Comparison of ENCODE assay signal across 24 mouse cellular contexts in the genomic region with DNA sequence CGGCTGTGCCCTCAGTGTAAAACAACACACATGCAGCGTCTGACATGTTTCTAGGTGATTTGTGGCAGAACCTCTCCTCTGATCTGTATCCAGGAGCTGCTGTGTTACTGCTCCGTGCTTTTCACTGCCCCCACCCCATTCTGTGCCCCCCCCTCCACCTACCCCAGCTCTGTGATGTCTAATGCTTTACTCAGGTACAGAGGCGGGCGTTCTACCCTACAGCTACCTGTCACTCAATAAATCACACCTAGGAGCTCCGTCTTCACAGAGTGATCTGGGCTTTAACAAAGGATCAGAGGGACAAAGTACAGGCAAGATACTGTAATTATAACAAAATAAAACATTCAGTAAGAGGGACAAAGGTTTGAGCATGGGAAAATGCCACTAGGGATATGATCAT.
A peak's percentile ranks its signal among the peaks of the same experiment; 100 is the strongest.
DNase-seq lines count a peak whose midpoint lies in the region; ATAC-seq lines count a peak whose summit lies in the region.
"Had no signal": no experiment of that assay in that cellular context is flagged by ENCODE, and none has a peak within 500 bp of the region (broad histone marks: within the 10 kb centered on the region; RNA-seq: fewer than 3 reads in every experiment).

No protein-coding gene starts in this region.

- DNase-seq in hindbrain, embryonic 14.5 days (ENCODE audit: low spot score), result no peak
- DNase-seq in hindbrain, embryonic 11.5 days (ENCODE audit: low spot score), result no peak
- DNase-seq in midbrain, embryonic 10.5 days (ENCODE audit: low spot score), result no peak
- DNase-seq in heart, postnatal 25 days (ENCODE audit: low spot score), result no peak
- DNase-seq in right cerebral cortex, postnatal 25 days, result no peak
- DNase-seq: B cell, adult 2 months; cerebellum, adult 11-12 months; heart, adult 11 months; heart, postnatal 10 days; kidney, adult 18-20 months; kidney, postnatal 10 days; lung, postnatal 4 days; thymus, postnatal 14 days had no signal

- 62% methylated on average over 6 of the region's 6 CpGs for WGBS in hindbrain, embryonic 14.5 days
- 77% methylated on average over 6 of the region's 6 CpGs for WGBS in hindbrain, embryonic 11.5 days
- WGBS in midbrain, embryonic 15.5 days, result 49% methylated on average over 6 of the region's 6 CpGs
- WGBS in midbrain, embryonic 10.5 days, result 81% methylated on average over 6 of the region's 6 CpGs
- 43% methylated on average over 6 of the region's 6 CpGs for WGBS in neural tube, embryonic 12.5 days

- no peaks in the 10 kb centered on the region for H3K27me3 ChIP-seq in hindbrain, embryonic 14.5 days (ENCODE audit: control insufficient read depth, insufficient read depth, low read length)
- no peaks in the 10 kb centered on the region for H3K27me3 ChIP-seq in hindbrain, embryonic 11.5 days (ENCODE audit: control insufficient read depth, insufficient read depth, low read length)
- no peaks in the 10 kb centered on the region for H3K27me3 ChIP-seq in midbrain, embryonic 15.5 days (replicated peaks)
- no peaks in the 10 kb centered on the region for H3K27me3 ChIP-seq in midbrain, embryonic 10.5 days (ENCODE audit: low read depth, poor library complexity, severe bottlenecking)
- no peaks in the 10 kb centered on the region for H3K27me3 ChIP-seq in neural tube, embryonic 12.5 days (replicated peaks)
- H3K27me3 ChIP-seq: CH12.LX; limb, embryonic 15.5 days; liver, embryonic 15.5 days; Patski had no signal

- H3K27ac ChIP-seq in hindbrain, embryonic 14.5 days, result no peak overlapping the region
- H3K27ac ChIP-seq in hindbrain, embryonic 11.5 days (ENCODE audit: low read depth, low read length), result no peak overlapping the region
- H3K27ac ChIP-seq in midbrain, embryonic 15.5 days, result no peak overlapping the region
- H3K27ac ChIP-seq in midbrain, embryonic 10.5 days (replicated peaks), result no peak overlapping the region
- H3K27ac ChIP-seq in neural tube, embryonic 12.5 days, result no peak overlapping the region
- H3K27ac ChIP-seq: forebrain, embryonic 10.5 days; left cerebral cortex, adult 2 months; limb, embryonic 15.5 days; liver, embryonic 15.5 days had no signal

- H3K36me3 ChIP-seq in hindbrain, embryonic 14.5 days (replicated peaks; ENCODE audit: control insufficient read depth, insufficient read depth), result no peaks in the 10 kb centered on the region
- H3K36me3 ChIP-seq in hindbrain, embryonic 11.5 days (ENCODE audit: control insufficient read depth, insufficient read depth, low read length), result no peaks in the 10 kb centered on the region
- no peaks in the 10 kb centered on the region for H3K36me3 ChIP-seq in midbrain, embryonic 15.5 days (replicated peaks)
- H3K36me3 ChIP-seq in midbrain, embryonic 10.5 days, result no peaks in the 10 kb centered on the region
- H3K36me3 ChIP-seq in neural tube, embryonic 12.5 days, result no peaks in the 10 kb centered on the region
- H3K36me3 ChIP-seq: forebrain, embryonic 10.5 days; G1E; limb, embryonic 15.5 days; liver, embryonic 15.5 days had no signal

- H3K4me1 ChIP-seq in hindbrain, embryonic 14.5 days (replicated peaks; ENCODE audit: control insufficient read depth, insufficient read depth, low read length), result no peaks in the 10 kb centered on the region
- H3K4me1 ChIP-seq in hindbrain, embryonic 11.5 days (replicated peaks; ENCODE audit: control insufficient read depth, insufficient read depth, low read length), result no peaks in the 10 kb centered on the region; the same call in 1 of the 2 replicates
- no peaks in the 10 kb centered on the region for H3K4me1 ChIP-seq in midbrain, embryonic 15.5 days
- peaks cover 12% of the 10 kb centered on the region for H3K4me1 ChIP-seq in midbrain, embryonic 10.5 days
- H3K4me1 ChIP-seq in neural tube, embryonic 12.5 days, result peaks cover 6% of the 10 kb centered on the region
- H3K4me1 ChIP-seq: limb, embryonic 15.5 days; liver, embryonic 15.5 days had no signal

- H3K9me3 ChIP-seq in hindbrain, embryonic 14.5 days (ENCODE audit: control insufficient read depth, low read length), result no peaks in the 10 kb centered on the region
- no peaks in the 10 kb centered on the region for H3K9me3 ChIP-seq in hindbrain, embryonic 11.5 days (ENCODE audit: control insufficient read depth, low read length)
- no peaks in the 10 kb centered on the region for H3K9me3 ChIP-seq in midbrain, embryonic 15.5 days
- H3K9me3 ChIP-seq in midbrain, embryonic 10.5 days (replicated peaks), result no peaks in the 10 kb centered on the region
- no peaks in the 10 kb centered on the region for H3K9me3 ChIP-seq in neural tube, embryonic 12.5 days
- H3K9me3 ChIP-seq: forebrain, embryonic 10.5 days; G1E; limb, embryonic 15.5 days; liver, embryonic 15.5 days had no signal

- 0 out of 2 replicates have a peak, but pooled peaks have one; percentile 34 for ATAC-seq in hindbrain, embryonic 14.5 days (ENCODE audit: low FRiP score)
- ATAC-seq in hindbrain, embryonic 11.5 days (ENCODE audit: low FRiP score), result no peak
- peak; percentile 63 for ATAC-seq in midbrain, embryonic 15.5 days (replicated peaks)
- ATAC-seq in neural tube, embryonic 12.5 days (ENCODE audit: low FRiP score, low read depth), result peak; percentile 50; the same call in 1 of the 2 replicates
- ATAC-seq: hindbrain, embryonic 16.5 days; Patski had no signal

- intact Hi-C loops in heart, postnatal 25 days (cut with DNase I), result no loop called here

- H3K9ac ChIP-seq in hindbrain, embryonic 14.5 days, result no peak overlapping the region
- no peak overlapping the region for H3K9ac ChIP-seq in hindbrain, embryonic 11.5 days (ENCODE audit: low read depth, low read length)
- no peak overlapping the region for H3K9ac ChIP-seq in midbrain, embryonic 15.5 days
- no peak overlapping the region for H3K9ac ChIP-seq in neural tube, embryonic 12.5 days
- H3K9ac ChIP-seq: limb, embryonic 15.5 days; liver, embryonic 15.5 days had no signal

- no peak overlapping the region for H3K4me2 ChIP-seq in hindbrain, embryonic 14.5 days (replicated peaks)
- H3K4me2 ChIP-seq in hindbrain, embryonic 11.5 days (replicated peaks; ENCODE audit: low read depth, low read length), result no peak overlapping the region
- no peak overlapping the region for H3K4me2 ChIP-seq in midbrain, embryonic 15.5 days
- no peak overlapping the region; the same call in 1 of the 2 replicates for H3K4me2 ChIP-seq in neural tube, embryonic 12.5 days (replicated peaks)
- H3K4me2 ChIP-seq: heart, embryonic 11.5 days; limb, embryonic 15.5 days; liver, embryonic 15.5 days had no signal

- H3K4me3 ChIP-seq in hindbrain, embryonic 14.5 days (replicated peaks; ENCODE audit: low read length), result no peak overlapping the region
- H3K4me3 ChIP-seq in hindbrain, embryonic 11.5 days (ENCODE audit: low read depth, low read length), result no peak overlapping the region
- no peak overlapping the region for H3K4me3 ChIP-seq in midbrain, embryonic 15.5 days
- H3K4me3 ChIP-seq in midbrain, embryonic 10.5 days, result no peak overlapping the region
- no peak overlapping the region for H3K4me3 ChIP-seq in neural tube, embryonic 12.5 days
- H3K4me3 ChIP-seq: forebrain, embryonic 10.5 days; left cerebral cortex, adult 2 months; limb, embryonic 15.5 days; liver, embryonic 15.5 days had no signal
